Mouse (Mus musculus) hindbrain, embryonic 12.5 days (tissue): ENCODE results near the gene Ap2a1. TPM values are rescaled to one million over a fixed set of nuclear protein-coding genes. Genes with fewer than 3 reads are reported as not detected.

Source experiments
- ATAC-seq: fragments of 200-750 bp; cut with Nextera tagmentation; 2 replicates; pipeline ENCODE4 v1.8.0; 2017; ENCODE audit warnings: moderate TSS enrichment; ENCODE audit not compliant: low FRiP score
- H3K27ac ChIP-seq: fragments of 300-500 bp; sonication (generic); 2 replicates; pipeline ENCODE4 v1.5.1; 2016; ENCODE audit warnings: mild to moderate bottlenecking
- H3K27me3 ChIP-seq: fragments of 300-500 bp; sonication (generic); 2 replicates; pipeline ENCODE4 v1.6.1; 2016; ENCODE audit warnings: mild to moderate bottlenecking
- H3K36me3 ChIP-seq: fragments of 300-500 bp; sonication (generic); 2 replicates; pipeline ENCODE4 v1.6.1; 2016; ENCODE audit warnings: mild to moderate bottlenecking
- H3K4me1 ChIP-seq: fragments of 300-500 bp; sonication (generic); 2 replicates; pipeline ENCODE4 v1.6.1; 2016
- H3K4me2 ChIP-seq: fragments of 300-500 bp; sonication (generic); replicated peaks from 2 replicates; pipeline ENCODE4 v1.6.1; 2016; ENCODE audit warnings: mild to moderate bottlenecking
- H3K4me3 ChIP-seq: fragments of 300-500 bp; sonication (generic); 2 replicates; pipeline ENCODE4 v1.5.1; 2016; ENCODE audit warnings: mild to moderate bottlenecking
- H3K9ac ChIP-seq: fragments of 300-500 bp; sonication (generic); 2 replicates; pipeline ENCODE4 v1.6.1; 2016; ENCODE audit warnings: mild to moderate bottlenecking, moderate library complexity
- H3K9me3 ChIP-seq: fragments of 300-500 bp; sonication (generic); replicated peaks from 2 replicates; pipeline ENCODE4 v1.6.1; 2016; ENCODE audit warnings: mild to moderate bottlenecking
- WGBS: fragments of 180-500 bp; shearing (Covaris S2); methylation state at CpG from one replicate; pipeline ENCODE4 v1.1.7; 2016; 5-methylcytosine and 5-hydroxymethylcytosine counted together
- polyA plus RNA-seq: library from polyadenylated mRNA; unstranded; fragments of >200 nt; fragmentation: Nextera tagmentation; extraction: Ambion mirVana; gene quantifications from 2 replicates; pipeline ENCODE4 v1.2.1, GENCODE M21; 2016

Gene Ap2a1
- polyA plus RNA-seq, 1 experiment from 2014 or later: 103 TPM

GRCm38 (mm10) chr7:44851625-44852234, 77.6 kb downstream of the Ap2a1 start:
- Histone ChIP-seq H3K4me1 (peaks cover 54% of the 10 kb centered on the region), H3K27me3 (no peaks in the 10 kb centered on the region), H3K27ac (no peak overlapping the region), H3K36me3 (peaks cover 6% of the 10 kb centered on the region), H3K9me3 (no peaks in the 10 kb centered on the region), H3K9ac (no peak overlapping the region), H3K4me2 (peak overlapping the region; percentile 78; the same call in 1 of the 2 replicates), H3K4me3 (no peak overlapping the region)
- no peak for ATAC-seq
- 92% methylated on average over 12 of the region's 12 CpGs for WGBS

- H3K9me3 ChIP-seq: no peaks in the 10 kb centered on the region
- H3K4me1 ChIP-seq: peaks cover 49% of the 10 kb centered on the region
- H3K4me2 ChIP-seq: peak overlapping the region; percentile 78
- H3K9ac ChIP-seq: peak overlapping the region; percentile 76
- no peaks in the 10 kb centered on the region for H3K27me3 ChIP-seq
- 83% methylated on average over 8 of the region's 8 CpGs for WGBS
- ATAC-seq: no peak
- H3K36me3 ChIP-seq: peaks cover 13% of the 10 kb centered on the region
- H3K4me3 ChIP-seq: peak overlapping the region; percentile 70
- H3K27ac ChIP-seq: peak overlapping the region; percentile 97; the same call in 1 of the 2 replicates
Measured at GRCm38 (mm10) chr7:44850789-44851624, 78.3 kb downstream of the Ap2a1 start.

Other genes starting within 250 kb of the Ap2a1 start
- not detected in 2 replicates for gene Izumo2, start 220.8 kb downstream of the Ap2a1 start, polyA plus RNA-seq
- gene Vrk3, start 181.1 kb downstream of the Ap2a1 start, polyA plus RNA-seq: 32.7 and 34.0 TPM in 2 replicates
- gene Zfp473, start 178.4 kb downstream of the Ap2a1 start, polyA plus RNA-seq: 2.3 and 2.8 TPM in 2 replicates
- gene Nup62, start 113.4 kb downstream of the Ap2a1 start, polyA plus RNA-seq: 69.8 and 73.9 TPM in 2 replicates
- gene Il4i1, start 113.1 kb downstream of the Ap2a1 start, polyA plus RNA-seq: 1.8 and 2.5 TPM in 2 replicates
- 3.9 and 4.6 TPM in 2 replicates for gene Atf5, start 112.8 kb downstream of the Ap2a1 start, polyA plus RNA-seq
- gene Akt1s1, start 80.5 kb downstream of the Ap2a1 start, polyA plus RNA-seq: 99.3 and 101 TPM in 2 replicates
- 103 and 110 TPM in 2 replicates for gene Tbc1d17, start 80.4 kb downstream of the Ap2a1 start, polyA plus RNA-seq
- 34.7 and 35.1 TPM in 2 replicates for gene Pnkp, start 72.4 kb downstream of the Ap2a1 start, polyA plus RNA-seq
- 606 and 662 TPM in 2 replicates for gene Ptov1, start 59.7 kb downstream of the Ap2a1 start, polyA plus RNA-seq
- gene Med25, start 36.8 kb downstream of the Ap2a1 start, polyA plus RNA-seq: 153 and 155 TPM in 2 replicates
- gene Fuz, start 33.4 kb downstream of the Ap2a1 start, polyA plus RNA-seq: 19.1 and 22.7 TPM in 2 replicates
- not detected in 2 replicates for gene Tsks, start 13.7 kb upstream of the Ap2a1 start, polyA plus RNA-seq
- gene Cpt1c, start 45.4 kb upstream of the Ap2a1 start, polyA plus RNA-seq: 42.8 and 44.2 TPM in 2 replicates
- gene Prmt1, start 57.1 kb upstream of the Ap2a1 start, polyA plus RNA-seq: 551 and 566 TPM in 2 replicates
- gene Irf3, start 68.2 kb upstream of the Ap2a1 start, polyA plus RNA-seq: 62.7 and 74.3 TPM in 2 replicates
- gene Bcl2l12, start 69.2 kb upstream of the Ap2a1 start, polyA plus RNA-seq: 46.7 and 46.8 TPM in 2 replicates
- gene Scaf1, start 86.9 kb upstream of the Ap2a1 start, polyA plus RNA-seq: 50.6 and 52.4 TPM in 2 replicates
- gene Rras, start 88.5 kb upstream of the Ap2a1 start, polyA plus RNA-seq: 22.6 and 23.2 TPM in 2 replicates
- gene Prr12, start 123.4 kb upstream of the Ap2a1 start, polyA plus RNA-seq: 10.9 and 14.0 TPM in 2 replicates
- gene Nosip, start 132.9 kb upstream of the Ap2a1 start, polyA plus RNA-seq: 55.9 and 60.0 TPM in 2 replicates
- 17.8 and 18.0 TPM in 2 replicates for gene Prrg2, start 133.2 kb upstream of the Ap2a1 start, polyA plus RNA-seq
- 177 and 180 TPM in 2 replicates for gene Rcn3, start 162.7 kb upstream of the Ap2a1 start, polyA plus RNA-seq
- 20.2 and 21.0 TPM in 2 replicates for gene Fcgrt, start 174.4 kb upstream of the Ap2a1 start, polyA plus RNA-seq
- 982 and 1,135 TPM in 2 replicates for gene Rps11, start 194.9 kb upstream of the Ap2a1 start, polyA plus RNA-seq
- 977 and 1,019 TPM in 2 replicates for gene Rpl13a, start 199.3 kb upstream of the Ap2a1 start, polyA plus RNA-seq
- gene Gm45713, start 206.7 kb upstream of the Ap2a1 start, polyA plus RNA-seq: 0.31 TPM in 1 of 2 replicates, not detected in the other
- 0.52 and 1.6 TPM in 2 replicates for gene Flt3l, start 206.9 kb upstream of the Ap2a1 start, polyA plus RNA-seq
- 90.3 and 91.0 TPM in 2 replicates for gene Pih1d1, start 224.8 kb upstream of the Ap2a1 start, polyA plus RNA-seq
- 33.4 and 39.8 TPM in 2 replicates for gene Aldh16a1, start 225.1 kb upstream of the Ap2a1 start, polyA plus RNA-seq
- 1.1 and 1.2 TPM in 2 replicates for gene Slc17a7, start 234.5 kb upstream of the Ap2a1 start, polyA plus RNA-seq